Mouse (Mus musculus) limb, embryonic 12.5 days (tissue): ENCODE measurements around the gene Zbtb2. TPM values are rescaled to one million over a fixed set of nuclear protein-coding genes. Genes with fewer than 3 reads are reported as not detected.

ENCODE experiments used
- ATAC-seq: fragments of 200-750 bp; cut with Nextera tagmentation; 2 replicates; pipeline ENCODE4 v1.8.0; 2017; ENCODE audit warnings: low read depth, moderate TSS enrichment; ENCODE audit not compliant: insufficient number of reproducible peaks, insufficient read depth, low FRiP score, low TSS enrichment
- H3K27ac ChIP-seq: fragments of 300-500 bp; sonication (generic); 2 replicates; pipeline ENCODE4 v1.5.1; 2016; ENCODE audit warnings: mild to moderate bottlenecking, moderate library complexity
- H3K27me3 ChIP-seq: fragments of 300-500 bp; sonication (generic); 2 replicates; pipeline ENCODE4 v1.6.1; 2016; ENCODE audit warnings: mild to moderate bottlenecking, moderate library complexity
- H3K36me3 ChIP-seq: fragments of 300-500 bp; sonication (generic); 2 replicates; pipeline ENCODE4 v1.6.1; 2016; ENCODE audit warnings: mild to moderate bottlenecking, moderate library complexity
- H3K4me1 ChIP-seq: fragments of 300-500 bp; sonication (generic); replicated peaks from 2 replicates; pipeline ENCODE4 v1.6.1; 2016
- H3K4me2 ChIP-seq: fragments of 300-500 bp; sonication (generic); 2 replicates; pipeline ENCODE4 v1.6.1; 2016; ENCODE audit warnings: mild to moderate bottlenecking, moderate library complexity
- H3K4me3 ChIP-seq: fragments of 300-500 bp; sonication (generic); replicated peaks from 2 replicates; pipeline ENCODE4 v1.5.1; 2016; ENCODE audit warnings: mild to moderate bottlenecking
- H3K9ac ChIP-seq: fragments of 300-500 bp; sonication (generic); replicated peaks from 2 replicates; pipeline ENCODE4 v1.6.1; 2016; ENCODE audit warnings: mild to moderate bottlenecking, moderate library complexity
- H3K9me3 ChIP-seq: fragments of 300-500 bp; sonication (generic); 2 replicates; pipeline ENCODE4 v1.6.1; 2016; ENCODE audit warnings: mild to moderate bottlenecking, moderate library complexity
- WGBS: fragments of 180-500 bp; shearing (Covaris S2); methylation state at CpG from one replicate; pipeline ENCODE4 v1.1.7; 2016; 5-methylcytosine and 5-hydroxymethylcytosine counted together
- polyA plus RNA-seq: library from polyadenylated mRNA; unstranded; fragments of >200 nt; fragmentation: Nextera tagmentation; extraction: Ambion mirVana; gene quantifications from 2 replicates; pipeline ENCODE4 v1.2.1, GENCODE M21; 2016

The Zbtb2 gene
- polyA plus RNA-seq, 1 experiment from 2014 or later = 18.8 TPM

DNA sequence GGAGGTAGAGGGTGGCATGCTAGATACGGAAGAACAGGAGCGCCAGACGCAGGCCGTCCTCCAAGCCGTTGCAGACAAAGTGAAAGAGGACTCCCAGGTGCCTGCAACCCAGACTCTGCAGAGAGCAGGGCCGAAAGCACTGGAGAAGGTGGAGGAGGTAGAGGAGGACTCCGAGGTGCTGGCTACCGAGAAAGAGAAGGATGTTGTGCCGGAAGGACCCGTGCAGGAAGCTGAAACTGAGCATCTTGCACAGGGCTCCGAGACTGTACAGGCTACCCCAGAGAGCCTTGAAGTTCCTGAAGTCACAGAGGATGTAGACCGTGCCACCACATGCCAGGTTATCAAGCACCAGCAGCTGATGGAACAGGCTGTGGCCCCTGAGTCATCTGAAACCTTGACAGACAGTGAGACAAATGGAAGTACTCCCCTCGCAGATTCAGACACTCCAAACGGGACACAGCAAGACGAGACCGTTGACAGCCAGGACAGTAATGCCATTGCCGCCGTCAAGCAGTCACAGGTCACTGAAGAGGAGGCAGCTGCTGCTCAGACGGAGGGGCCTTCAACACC is 31.9 kb downstream of the Zbtb2 start:
- Histone ChIP-seq H3K9ac (no peak overlapping the region), H3K27ac (no peak overlapping the region), H3K4me1 (no peaks in the 10 kb centered on the region), H3K9me3 (no peaks in the 10 kb centered on the region), H3K4me3 (no peak overlapping the region), H3K4me2 (no peak overlapping the region), H3K36me3 (peaks cover 12% of the 10 kb centered on the region; the same call in 1 of the 2 replicates), H3K27me3 (no peaks in the 10 kb centered on the region)
- ATAC-seq = no peak
- WGBS = 85% methylated on average over 19 of the region's 19 CpGs

DNA sequence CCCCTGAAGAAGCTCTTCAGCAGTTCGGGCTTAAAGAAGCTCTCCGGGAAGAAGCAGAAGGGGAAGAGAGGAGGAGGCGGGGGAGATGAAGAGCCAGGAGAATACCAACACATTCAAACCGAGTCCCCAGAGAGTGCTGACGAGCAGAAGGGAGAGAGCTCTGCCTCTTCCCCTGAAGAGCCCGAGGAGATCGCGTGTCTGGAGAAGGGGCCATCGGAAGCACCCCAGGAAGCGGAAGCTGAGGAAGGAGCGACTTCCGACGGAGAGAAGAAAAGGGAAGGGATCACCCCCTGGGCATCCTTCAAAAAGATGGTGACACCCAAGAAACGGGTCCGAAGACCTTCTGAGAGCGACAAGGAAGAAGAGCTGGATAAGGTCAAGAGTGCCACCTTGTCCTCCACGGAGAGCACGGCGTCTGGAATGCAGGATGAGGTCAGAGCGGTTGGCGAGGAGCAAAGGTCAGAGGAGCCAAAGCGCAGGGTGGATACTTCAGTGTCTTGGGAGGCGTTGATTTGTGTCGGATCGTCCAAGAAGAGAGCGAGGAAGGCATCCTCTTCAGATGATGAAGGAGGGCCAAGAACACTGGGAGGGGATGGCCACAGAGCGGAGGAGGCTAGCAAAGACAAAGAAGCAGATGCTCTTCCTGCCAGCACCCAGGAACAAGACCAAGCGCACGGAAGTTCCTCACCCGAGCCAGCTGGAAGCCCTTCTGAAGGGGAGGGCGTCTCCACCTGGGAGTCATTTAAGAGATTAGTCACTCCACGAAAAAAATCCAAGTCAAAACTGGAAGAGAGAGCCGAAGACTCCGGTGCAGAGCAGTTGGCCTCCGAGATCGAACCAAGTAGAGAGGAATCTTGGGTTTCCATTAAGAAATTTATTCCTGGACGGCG is 33.3 kb downstream of the Zbtb2 start:
- no peak overlapping the region for H3K4me3 ChIP-seq
- WGBS = 87% methylated on average over 38 of the region's 38 CpGs
- ATAC-seq = no peak

DNA sequence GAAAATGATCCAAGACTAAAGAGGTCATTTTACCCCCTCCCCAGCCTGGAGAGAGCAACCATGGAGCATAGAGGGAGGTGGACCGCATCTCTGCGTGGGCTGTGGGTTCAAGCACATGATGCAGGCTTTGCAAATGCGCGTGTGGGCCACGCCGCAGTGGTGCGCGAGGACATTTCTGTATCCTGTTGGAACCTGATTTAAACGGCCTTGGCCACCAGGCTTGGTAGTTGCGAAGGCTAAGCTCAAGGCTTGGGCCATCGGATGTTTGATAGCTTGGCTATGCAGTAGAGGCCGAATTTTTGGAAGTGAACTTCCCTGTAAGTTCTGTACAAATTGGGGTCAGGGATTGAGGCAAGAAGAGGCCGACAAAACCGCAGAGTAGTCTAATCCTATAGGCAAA is 40.3 kb downstream of the Zbtb2 start:
- Histone ChIP-seq H3K4me2 (no peak overlapping the region), H3K4me1 (peaks cover 8% of the 10 kb centered on the region; the same call in 1 of the 2 replicates), H3K4me3 (no peak overlapping the region), H3K27me3 (no peaks in the 10 kb centered on the region), H3K9ac (no peak overlapping the region), H3K27ac (no peak overlapping the region), H3K9me3 (no peaks in the 10 kb centered on the region), H3K36me3 (no peaks in the 10 kb centered on the region)
- 95% methylated on average over 14 of the region's 14 CpGs for WGBS
- ATAC-seq = no peak

More for the DNA sequence above, 33.3 kb downstream of the Zbtb2 start:
- no peak overlapping the region for H3K9ac ChIP-seq
- H3K4me2 ChIP-seq = no peak overlapping the region
- H3K9me3 ChIP-seq = no peaks in the 10 kb centered on the region
- no peaks in the 10 kb centered on the region for H3K27me3 ChIP-seq
- peaks cover 12% of the 10 kb centered on the region; the same call in 1 of the 2 replicates for H3K36me3 ChIP-seq
- no peak overlapping the region for H3K27ac ChIP-seq
- no peaks in the 10 kb centered on the region for H3K4me1 ChIP-seq

DNA sequence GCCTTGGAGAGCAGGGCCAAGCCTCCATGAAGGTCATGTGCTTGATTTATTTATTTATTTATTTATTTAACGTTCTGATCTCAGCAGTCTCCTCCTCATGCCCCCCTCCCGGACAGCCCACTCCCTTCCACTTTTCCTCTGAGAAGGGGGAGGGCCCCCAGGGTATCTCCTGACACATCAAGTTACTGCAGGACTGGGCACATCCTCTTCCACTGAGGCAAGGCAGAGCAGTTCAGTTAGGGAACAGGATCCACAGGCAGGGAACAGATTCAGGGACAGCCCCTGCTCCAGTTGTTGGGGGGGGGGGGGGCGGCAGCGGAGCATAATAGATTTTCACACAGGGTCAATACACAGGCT is 40.8 kb downstream of the Zbtb2 start:
- Histone ChIP-seq H3K36me3 (no peaks in the 10 kb centered on the region), H3K4me3 (peak overlapping the region; percentile 38; the same call in 1 of the 2 replicates), H3K4me1 (peaks cover 8% of the 10 kb centered on the region; the same call in 1 of the 2 replicates), H3K27me3 (no peaks in the 10 kb centered on the region), H3K9ac (no peak overlapping the region), H3K9me3 (no peaks in the 10 kb centered on the region), H3K27ac (no peak overlapping the region), H3K4me2 (peak overlapping the region; percentile 65)
- ATAC-seq = peak; percentile 67
- WGBS = 76% methylated on average over 4 of the region's 4 CpGs

DNA sequence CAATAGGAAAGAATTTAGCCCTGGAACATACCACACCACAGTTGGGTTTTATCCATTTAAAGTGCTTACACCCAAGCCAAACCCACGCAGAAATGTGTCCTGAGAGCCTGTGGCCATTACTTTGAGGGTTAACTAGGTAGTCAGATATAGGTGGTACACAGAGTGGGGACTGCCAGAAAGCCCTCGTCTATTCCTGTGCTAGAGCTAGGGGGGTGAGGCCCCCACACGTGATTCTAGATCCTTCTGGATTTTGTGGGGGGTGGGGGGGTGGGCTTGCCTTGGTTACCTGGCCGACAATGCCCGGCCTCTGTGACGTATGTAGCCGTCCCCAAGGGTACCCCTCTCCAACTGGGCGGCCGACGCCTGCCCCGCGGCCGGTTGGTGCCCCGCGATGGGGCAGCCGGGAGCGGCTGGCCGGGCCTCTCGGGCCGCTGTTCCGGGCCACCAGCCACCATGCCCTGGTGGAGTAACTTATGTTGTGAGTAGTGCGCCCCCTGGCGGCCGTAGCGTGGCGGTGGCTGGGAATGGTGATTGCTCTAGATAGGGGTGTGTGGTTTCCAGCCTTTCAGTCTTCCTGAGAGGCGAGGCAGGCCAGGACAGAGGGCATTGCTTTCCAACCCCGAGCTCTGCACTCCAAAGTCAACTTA is 41.3 kb downstream of the Zbtb2 start:
- no peak overlapping the region for H3K27ac ChIP-seq

DNA sequence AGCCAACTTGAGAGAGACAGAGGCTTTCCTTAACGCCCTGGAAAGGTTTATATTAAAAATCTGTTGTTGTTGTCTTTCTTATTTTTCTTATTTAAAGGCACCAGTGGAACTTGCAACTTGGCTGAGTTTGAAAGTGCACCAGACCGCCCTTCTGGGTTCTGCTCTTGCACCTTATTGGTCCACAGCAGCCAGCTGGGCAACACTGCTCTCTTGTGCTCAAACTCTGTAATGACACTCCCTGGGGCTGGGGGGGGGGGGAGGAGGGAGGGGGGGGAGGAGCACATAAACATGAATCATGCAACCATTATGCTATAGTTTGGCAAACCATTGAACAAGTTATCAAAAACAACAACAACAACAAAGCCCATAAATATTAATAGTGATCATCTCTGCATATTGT is 46.5 kb downstream of the Zbtb2 start:
- Histone ChIP-seq H3K9me3 (no peaks in the 10 kb centered on the region), H3K36me3 (no peaks in the 10 kb centered on the region), H3K4me2 (no peak overlapping the region), H3K4me3 (no peak overlapping the region), H3K27me3 (no peaks in the 10 kb centered on the region), H3K4me1 (peaks cover 24% of the 10 kb centered on the region), H3K27ac (peak overlapping the region; percentile 50; the same call in 1 of the 2 replicates), H3K9ac (no peak overlapping the region)
- WGBS = 25% methylated on average over 2 of the region's 2 CpGs
- no peak for ATAC-seq

More for the DNA sequence above, 41.3 kb downstream of the Zbtb2 start:
- Histone ChIP-seq H3K4me2 (peak overlapping the region; percentile 65), H3K4me1 (peaks cover 8% of the 10 kb centered on the region; the same call in 1 of the 2 replicates), H3K9me3 (no peaks in the 10 kb centered on the region), H3K9ac (peak overlapping the region; percentile 54), H3K27me3 (no peaks in the 10 kb centered on the region), H3K4me3 (peak overlapping the region; percentile 38), H3K36me3 (no peaks in the 10 kb centered on the region)
- peak; percentile 85 for ATAC-seq
- WGBS = 4% methylated on average over 26 of the region's 28 CpGs

DNA sequence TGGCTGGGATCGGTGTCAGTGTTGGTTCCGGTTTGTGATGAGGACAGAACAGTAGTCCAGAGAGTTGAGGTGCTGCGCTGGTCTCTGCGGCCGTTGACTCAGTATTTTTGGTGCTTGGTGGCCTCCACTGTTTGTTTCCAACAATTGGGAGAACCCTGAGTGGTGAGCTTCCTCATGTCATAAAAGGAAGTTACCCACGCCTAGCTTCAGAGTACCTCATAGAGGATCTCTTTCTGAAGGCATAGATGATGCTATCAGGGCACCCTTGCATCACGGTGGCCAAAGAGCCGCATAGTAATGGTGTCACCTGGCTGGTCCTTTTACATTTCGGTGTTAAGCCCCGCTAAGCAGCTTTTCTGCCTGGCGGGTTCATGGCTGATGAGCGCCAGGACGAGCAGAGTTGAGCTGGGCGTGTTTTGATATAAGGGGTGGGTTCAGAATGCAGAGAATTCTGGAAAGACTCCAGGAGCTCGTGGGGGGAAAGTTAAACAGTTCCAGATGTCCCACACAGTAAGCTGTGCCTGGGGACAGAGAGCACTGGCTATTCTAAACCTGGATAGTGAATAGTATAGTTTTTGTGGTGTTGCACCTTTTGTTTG is 48.9 kb downstream of the Zbtb2 start:
- H3K9me3 ChIP-seq = no peaks in the 10 kb centered on the region
- no peak overlapping the region for H3K9ac ChIP-seq
- no peaks in the 10 kb centered on the region for H3K27me3 ChIP-seq
- H3K4me2 ChIP-seq = peak overlapping the region; percentile 46
- H3K36me3 ChIP-seq = no peaks in the 10 kb centered on the region
- H3K4me3 ChIP-seq = no peak overlapping the region
- WGBS = 40% methylated on average over 15 of the region's 15 CpGs
- peaks cover 32% of the 10 kb centered on the region for H3K4me1 ChIP-seq
- peak; percentile 83 for ATAC-seq
- peak overlapping the region; percentile 50; the same call in 1 of the 2 replicates for H3K27ac ChIP-seq

DNA sequence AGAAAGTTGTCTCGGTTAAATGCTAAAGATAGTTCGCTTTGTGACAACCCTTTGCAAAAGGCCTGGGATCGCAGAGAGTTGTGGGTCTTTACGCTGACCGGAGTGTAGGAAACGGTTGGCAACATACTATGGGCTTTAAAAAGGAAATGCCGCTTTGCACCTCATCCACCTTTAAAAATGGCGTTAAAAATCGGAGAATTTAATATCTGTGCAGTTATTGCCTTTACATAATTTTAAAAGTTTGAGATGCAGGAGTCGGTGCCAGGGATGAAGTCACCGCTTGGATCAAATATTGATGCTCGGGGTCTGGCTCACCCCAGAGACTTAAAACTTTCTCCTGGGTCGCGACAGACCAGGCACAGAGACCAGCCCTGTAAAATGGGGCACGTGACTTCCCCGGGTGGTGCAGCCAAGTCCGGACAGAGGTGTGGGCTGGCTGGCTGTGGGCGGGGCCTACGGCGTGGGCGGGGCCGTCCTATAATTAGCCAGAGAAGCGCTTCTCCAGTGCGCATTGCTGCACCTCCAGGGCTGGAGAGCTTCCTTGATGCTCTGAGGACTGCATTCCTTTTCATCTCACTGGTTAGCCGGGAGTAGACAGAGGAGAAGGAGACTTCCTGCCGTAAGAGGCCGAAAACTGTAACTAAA is 53.7 kb downstream of the Zbtb2 start:
- Histone ChIP-seq H3K9me3 (no peaks in the 10 kb centered on the region), H3K36me3 (no peaks in the 10 kb centered on the region), H3K9ac (0 out of 2 replicates have a peak overlapping the region, but pooled peaks have one; percentile 12), H3K4me3 (peak overlapping the region; percentile 37), H3K27ac (0 out of 2 replicates have a peak overlapping the region, but pooled peaks have one; percentile 7), H3K4me1 (peaks cover 19% of the 10 kb centered on the region), H3K4me2 (peak overlapping the region; percentile 56), H3K27me3 (no peaks in the 10 kb centered on the region)
- ATAC-seq = peak; percentile 75
- WGBS = 6% methylated on average over 27 of the region's 27 CpGs

DNA sequence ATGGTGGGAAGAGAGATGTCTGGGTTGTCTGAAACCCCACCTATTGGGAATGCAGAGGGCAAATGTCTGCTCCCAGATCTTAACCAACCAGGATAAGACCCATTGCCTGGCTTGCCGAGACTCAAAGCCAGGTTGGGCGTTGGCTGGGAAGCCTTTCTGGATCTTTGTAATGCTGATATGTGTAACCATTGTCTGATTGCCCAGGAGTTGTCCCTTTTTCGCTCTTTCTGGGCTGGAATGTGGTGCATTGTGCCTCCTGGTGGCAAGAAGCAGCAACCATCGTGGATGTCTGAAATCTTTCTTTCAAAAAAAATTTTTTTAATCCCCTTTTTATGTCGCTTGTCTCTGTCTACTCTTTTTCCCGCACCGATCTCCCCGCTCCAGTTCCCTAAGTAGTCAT is 54.6 kb downstream of the Zbtb2 start:
- WGBS = 22% methylated on average over 8 of the region's 8 CpGs
- H3K4me1 ChIP-seq = peaks cover 13% of the 10 kb centered on the region; the same call in 1 of the 2 replicates
- no peak overlapping the region for H3K4me3 ChIP-seq
- H3K36me3 ChIP-seq = no peaks in the 10 kb centered on the region
- H3K9me3 ChIP-seq = no peaks in the 10 kb centered on the region
- H3K27me3 ChIP-seq = no peaks in the 10 kb centered on the region
- no peak overlapping the region for H3K27ac ChIP-seq
- H3K9ac ChIP-seq = no peak overlapping the region
- no peak for ATAC-seq
- H3K4me2 ChIP-seq = peak overlapping the region; percentile 56

DNA sequence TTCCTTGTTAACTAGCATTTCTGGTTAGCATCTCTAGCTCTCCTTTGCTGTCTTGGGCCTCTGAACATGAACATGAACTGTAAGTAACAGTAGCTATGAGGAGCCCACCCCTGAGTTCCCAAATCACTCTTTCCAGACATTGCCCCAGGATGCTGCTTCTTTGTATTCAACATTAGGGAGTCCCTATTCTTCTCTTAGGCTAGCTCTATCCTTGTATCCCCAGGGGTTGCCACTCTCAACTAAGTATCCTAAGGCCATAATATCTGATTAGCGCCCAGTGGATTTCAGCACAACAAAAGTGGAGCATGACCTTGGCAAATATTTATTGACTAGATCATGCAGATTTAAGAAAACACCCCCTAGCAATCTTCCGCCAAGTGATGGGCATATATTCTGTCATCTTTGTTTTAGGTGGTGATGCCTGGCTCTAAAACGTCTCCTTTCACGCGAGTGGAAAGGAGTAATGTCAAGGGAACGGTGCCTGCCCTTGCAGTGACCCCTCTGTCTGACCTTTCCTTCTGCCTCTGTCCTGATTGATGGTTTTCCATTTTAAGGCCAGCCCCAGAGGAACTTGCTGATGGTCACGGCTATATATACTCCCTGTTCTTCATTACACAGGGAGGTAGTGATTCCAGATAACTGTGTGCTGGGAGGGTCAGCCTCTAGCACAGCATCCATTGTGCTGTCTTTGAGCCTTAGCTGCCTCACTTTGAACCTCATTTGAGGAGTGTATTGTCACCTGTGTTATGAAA is 55.5 kb downstream of the Zbtb2 start:
- WGBS = 59% methylated on average over 7 of the region's 7 CpGs
- peaks cover 13% of the 10 kb centered on the region; the same call in 1 of the 2 replicates for H3K4me1 ChIP-seq

More for the DNA sequence above, 55.5 kb downstream of the Zbtb2 start:
- no peak overlapping the region for H3K27ac ChIP-seq
- no peak overlapping the region for H3K4me3 ChIP-seq
- no peak overlapping the region for H3K9ac ChIP-seq
- H3K9me3 ChIP-seq = no peaks in the 10 kb centered on the region
- H3K4me2 ChIP-seq = no peak overlapping the region
- ATAC-seq = no peak
- no peaks in the 10 kb centered on the region for H3K36me3 ChIP-seq
- no peaks in the 10 kb centered on the region for H3K27me3 ChIP-seq
